Mouse (Mus musculus): ENCODE measurements around the gene Rec8. TPM values are rescaled to one million over a fixed set of nuclear protein-coding genes. Genes with fewer than 3 reads are reported as not detected.

Gene Rec8
- polyA plus RNA-seq, 1 experiment from 2014 or later, result 17.5 TPM

- H3K27ac ChIP-seq (ENCODE audit: low read depth, low read length), result no peak overlapping the region
- peak overlapping the region; percentile 48 for H3K4me2 ChIP-seq (replicated peaks; ENCODE audit: low read depth, low read length)
- no peaks in the 10 kb centered on the region for H3K36me3 ChIP-seq (ENCODE audit: control insufficient read depth, insufficient read depth, low read length)
- 48% methylated on average over 22 of the region's 22 CpGs for WGBS
- peak overlapping the region; percentile 44; the same call in 1 of the 2 replicates for H3K9ac ChIP-seq (ENCODE audit: low read depth, low read length)
- ATAC-seq (ENCODE audit: low FRiP score, low TSS enrichment), result 0 out of 2 replicates have a peak, but pooled peaks have one; percentile 20
- H3K27me3 ChIP-seq (ENCODE audit: control insufficient read depth, insufficient read depth, low read length), result no peaks in the 10 kb centered on the region
- no peaks in the 10 kb centered on the region for H3K9me3 ChIP-seq (ENCODE audit: control insufficient read depth, low read length)
- H3K4me3 ChIP-seq (ENCODE audit: low read length), result peak overlapping the region; percentile 37
- no peaks in the 10 kb centered on the region for H3K4me1 ChIP-seq (ENCODE audit: control insufficient read depth, insufficient read depth, low read length)
Measured at GRCm38 (mm10) chr14:55618486-55619195, 804 bp downstream of the Rec8 start.

GRCm38 (mm10) chr14:55628077-55628827, 10.4 kb downstream of the Rec8 start:
- ATAC-seq (ENCODE audit: low FRiP score, low TSS enrichment), result no peak
- 77% methylated on average over 27 of the region's 27 CpGs for WGBS
- no peaks in the 10 kb centered on the region for H3K9me3 ChIP-seq (ENCODE audit: control insufficient read depth, low read length)

GRCm38 (mm10) chr14:55629312-55629711, 11.5 kb downstream of the Rec8 start:
- H3K9me3 ChIP-seq (ENCODE audit: control insufficient read depth, low read length), result no peaks in the 10 kb centered on the region
- H3K27me3 ChIP-seq (ENCODE audit: control insufficient read depth, insufficient read depth, low read length), result no peaks in the 10 kb centered on the region
- H3K36me3 ChIP-seq (ENCODE audit: control insufficient read depth, insufficient read depth, low read length), result peaks cover 99% of the 10 kb centered on the region
- no peak overlapping the region for H3K4me2 ChIP-seq (replicated peaks; ENCODE audit: low read depth, low read length)
- no peak overlapping the region for H3K9ac ChIP-seq (ENCODE audit: low read depth, low read length)
- H3K27ac ChIP-seq (ENCODE audit: low read depth, low read length), result no peak overlapping the region
- H3K4me3 ChIP-seq (ENCODE audit: low read length), result no peak overlapping the region
- ATAC-seq (ENCODE audit: low FRiP score, low TSS enrichment), result no peak
- WGBS, result 66% methylated on average over 5 of the region's 5 CpGs
- no peaks in the 10 kb centered on the region; the same call in 1 of the 2 replicates for H3K4me1 ChIP-seq (ENCODE audit: control insufficient read depth, insufficient read depth, low read length)

More at GRCm38 (mm10) chr14:55628077-55628827, 10.4 kb downstream of the Rec8 start:
- Histone ChIP-seq H3K9ac (ENCODE audit: low read depth, low read length) (no peak overlapping the region), H3K27me3 (ENCODE audit: control insufficient read depth, insufficient read depth, low read length) (no peaks in the 10 kb centered on the region), H3K4me1 (ENCODE audit: control insufficient read depth, insufficient read depth, low read length) (no peaks in the 10 kb centered on the region), H3K27ac (ENCODE audit: low read depth, low read length) (no peak overlapping the region), H3K4me2 (replicated peaks; ENCODE audit: low read depth, low read length) (no peak overlapping the region), H3K4me3 (ENCODE audit: low read length) (no peak overlapping the region), H3K36me3 (ENCODE audit: control insufficient read depth, insufficient read depth, low read length) (peaks cover 95% of the 10 kb centered on the region)

- no peaks in the 10 kb centered on the region for H3K9me3 ChIP-seq (ENCODE audit: control insufficient read depth, low read length)
- H3K4me2 ChIP-seq (replicated peaks; ENCODE audit: low read depth, low read length), result peak overlapping the region; percentile 93
- H3K9ac ChIP-seq (ENCODE audit: low read depth, low read length), result peak overlapping the region; percentile 75
- peak; percentile 74 for ATAC-seq (ENCODE audit: low FRiP score, low TSS enrichment)
- H3K4me1 ChIP-seq (ENCODE audit: control insufficient read depth, insufficient read depth, low read length), result peaks cover 12% of the 10 kb centered on the region
- WGBS, result 3% methylated on average over 22 of the region's 23 CpGs
- peak overlapping the region; percentile 80 for H3K4me3 ChIP-seq (ENCODE audit: low read length)
- H3K27ac ChIP-seq (ENCODE audit: low read depth, low read length), result peak overlapping the region; percentile 69; the same call in 1 of the 2 replicates
- H3K36me3 ChIP-seq (ENCODE audit: control insufficient read depth, insufficient read depth, low read length), result peaks cover 82% of the 10 kb centered on the region
- no peaks in the 10 kb centered on the region for H3K27me3 ChIP-seq (ENCODE audit: control insufficient read depth, insufficient read depth, low read length)
Measured at GRCm38 (mm10) chr14:55634874-55635522, 17.2 kb downstream of the Rec8 start.

GRCm38 (mm10) chr14:55635523-55636007, 17.7 kb downstream of the Rec8 start, which contains the start of gene Ipo4:
Gene Ipo4, minus strand, starts transcription at chr14:55635957.
- no peaks in the 10 kb centered on the region for H3K27me3 ChIP-seq (ENCODE audit: control insufficient read depth, insufficient read depth, low read length)
- H3K9ac ChIP-seq (ENCODE audit: low read depth, low read length), result peak within 1 kb of the TSS; percentile 75
- peak within 1 kb of the TSS; percentile 69; the same call in 1 of the 2 replicates for H3K27ac ChIP-seq (ENCODE audit: low read depth, low read length)
- peaks cover 12% of the 10 kb centered on the region for H3K4me1 ChIP-seq (ENCODE audit: control insufficient read depth, insufficient read depth, low read length)
- WGBS, result 2% methylated on average over 33 of the region's 33 CpGs
- no peaks in the 10 kb centered on the region for H3K9me3 ChIP-seq (ENCODE audit: control insufficient read depth, low read length)
- H3K36me3 ChIP-seq (ENCODE audit: control insufficient read depth, insufficient read depth, low read length), result peaks cover 82% of the 10 kb centered on the region
- ATAC-seq (ENCODE audit: low FRiP score, low TSS enrichment), result peak; percentile 88
- peak within 1 kb of the TSS; percentile 80 for H3K4me3 ChIP-seq (ENCODE audit: low read length)
- H3K4me2 ChIP-seq (replicated peaks; ENCODE audit: low read depth, low read length), result peak within 1 kb of the TSS; percentile 93

GRCm38 (mm10) chr14:55637795-55638194, 20.0 kb downstream of the Rec8 start, which contains the start of gene Gm49378:
Gene Gm49378, minus strand, starts transcription at chr14:55637895.
- ATAC-seq (ENCODE audit: low FRiP score, low TSS enrichment), result no peak
- Histone ChIP-seq H3K9ac (ENCODE audit: low read depth, low read length) (no peak within 1 kb of the TSS), H3K4me3 (ENCODE audit: low read length) (no peak within 1 kb of the TSS), H3K36me3 (ENCODE audit: control insufficient read depth, insufficient read depth, low read length) (peaks cover 70% of the 10 kb centered on the region), H3K27ac (ENCODE audit: low read depth, low read length) (no peak within 1 kb of the TSS), H3K4me1 (ENCODE audit: control insufficient read depth, insufficient read depth, low read length) (peaks cover 16% of the 10 kb centered on the region), H3K27me3 (ENCODE audit: control insufficient read depth, insufficient read depth, low read length) (no peaks in the 10 kb centered on the region), H3K9me3 (ENCODE audit: control insufficient read depth, low read length) (no peaks in the 10 kb centered on the region), H3K4me2 (replicated peaks; ENCODE audit: low read depth, low read length) (no peak within 1 kb of the TSS)
- WGBS, result 93% methylated on average over 9 of the region's 9 CpGs

DNA sequence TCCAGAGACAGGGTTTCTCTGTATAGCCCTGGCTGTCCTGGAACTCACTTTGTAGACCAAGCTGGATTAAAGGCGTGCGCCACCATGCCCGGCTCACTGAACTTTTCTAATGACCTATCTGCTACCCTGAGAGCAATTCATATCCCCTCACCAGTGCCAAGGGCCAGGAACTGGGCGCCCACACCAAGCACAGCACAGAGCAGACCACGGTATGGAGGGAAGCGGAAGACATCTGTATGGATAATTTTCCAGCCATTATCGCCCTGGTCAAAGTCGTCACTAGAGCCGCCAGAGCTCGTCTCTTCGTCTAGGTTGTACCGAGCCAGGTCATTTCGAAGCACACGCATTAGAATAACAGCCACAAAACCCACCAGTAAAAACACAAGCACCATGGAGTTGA, 23.0 kb downstream of the Rec8 start:
- Histone ChIP-seq H3K4me2 (replicated peaks; ENCODE audit: low read depth, low read length) (no peak overlapping the region), H3K9ac (ENCODE audit: low read depth, low read length) (no peak overlapping the region), H3K4me1 (ENCODE audit: control insufficient read depth, insufficient read depth, low read length) (peaks cover 22% of the 10 kb centered on the region), H3K27me3 (ENCODE audit: control insufficient read depth, insufficient read depth, low read length) (no peaks in the 10 kb centered on the region), H3K9me3 (ENCODE audit: control insufficient read depth, low read length) (no peaks in the 10 kb centered on the region), H3K27ac (ENCODE audit: low read depth, low read length) (no peak overlapping the region), H3K4me3 (ENCODE audit: low read length) (no peak overlapping the region), H3K36me3 (ENCODE audit: control insufficient read depth, insufficient read depth, low read length) (peaks cover 55% of the 10 kb centered on the region)
- ATAC-seq (ENCODE audit: low FRiP score, low TSS enrichment), result no peak
- WGBS, result 96% methylated on average over 14 of the region's 14 CpGs

DNA sequence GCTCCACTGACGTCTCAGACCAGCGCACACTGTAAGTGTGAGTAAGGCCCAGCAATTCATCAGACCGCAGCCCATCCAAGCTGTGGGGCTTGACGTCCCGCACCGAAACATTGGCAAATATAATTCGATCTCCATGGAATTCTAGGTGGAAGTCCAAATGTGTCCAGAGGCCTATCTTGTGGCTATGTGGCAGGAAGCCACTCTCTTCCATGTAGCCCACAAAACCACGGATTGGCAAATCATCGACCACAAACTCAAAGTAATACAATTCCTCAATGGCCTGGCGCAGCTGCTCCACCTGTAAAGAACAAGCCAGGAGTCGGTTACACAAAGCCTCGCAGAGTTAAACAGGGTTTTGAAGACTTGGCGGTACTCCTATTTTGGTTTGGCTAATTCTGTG, 23.5 kb downstream of the Rec8 start:
- Histone ChIP-seq H3K36me3 (ENCODE audit: control insufficient read depth, insufficient read depth, low read length) (peaks cover 55% of the 10 kb centered on the region), H3K27ac (ENCODE audit: low read depth, low read length) (no peak overlapping the region)

More for the DNA sequence above, 23.5 kb downstream of the Rec8 start:
- WGBS, result 95% methylated on average over 13 of the region's 13 CpGs
- Histone ChIP-seq H3K4me3 (ENCODE audit: low read length) (no peak overlapping the region), H3K4me2 (replicated peaks; ENCODE audit: low read depth, low read length) (no peak overlapping the region), H3K4me1 (ENCODE audit: control insufficient read depth, insufficient read depth, low read length) (peaks cover 17% of the 10 kb centered on the region), H3K27me3 (ENCODE audit: control insufficient read depth, insufficient read depth, low read length) (no peaks in the 10 kb centered on the region), H3K9me3 (ENCODE audit: control insufficient read depth, low read length) (no peaks in the 10 kb centered on the region), H3K9ac (ENCODE audit: low read depth, low read length) (no peak overlapping the region)
- no peak for ATAC-seq (ENCODE audit: low FRiP score, low TSS enrichment)

All from kidney, embryonic 14.5 days (tissue).